Mouse (Mus musculus): ENCODE results near the gene Grb7. TPM values are rescaled to one million over a fixed set of nuclear protein-coding genes. Genes with fewer than 3 reads are reported as not detected.

Grb7 gene
- total RNA-seq (2021): under 1 TPM in 1 of 2 experiments, not detected in 1; 0.16 TPM
- long read RNA-seq, experiment 1: 0 reads
- long read RNA-seq, experiment 2: 0 reads

GRCm38 (mm10) chr11:98446213-98446561, at the start of gene Grb7:
TSS of gene Grb7 (plus strand) at chr11:98446394.
- no peak for DNase-seq

GRCm38 (mm10) chr11:98397946-98398345, 48.2 kb upstream of the Grb7 start:
- DNase-seq: no peak

DNA sequence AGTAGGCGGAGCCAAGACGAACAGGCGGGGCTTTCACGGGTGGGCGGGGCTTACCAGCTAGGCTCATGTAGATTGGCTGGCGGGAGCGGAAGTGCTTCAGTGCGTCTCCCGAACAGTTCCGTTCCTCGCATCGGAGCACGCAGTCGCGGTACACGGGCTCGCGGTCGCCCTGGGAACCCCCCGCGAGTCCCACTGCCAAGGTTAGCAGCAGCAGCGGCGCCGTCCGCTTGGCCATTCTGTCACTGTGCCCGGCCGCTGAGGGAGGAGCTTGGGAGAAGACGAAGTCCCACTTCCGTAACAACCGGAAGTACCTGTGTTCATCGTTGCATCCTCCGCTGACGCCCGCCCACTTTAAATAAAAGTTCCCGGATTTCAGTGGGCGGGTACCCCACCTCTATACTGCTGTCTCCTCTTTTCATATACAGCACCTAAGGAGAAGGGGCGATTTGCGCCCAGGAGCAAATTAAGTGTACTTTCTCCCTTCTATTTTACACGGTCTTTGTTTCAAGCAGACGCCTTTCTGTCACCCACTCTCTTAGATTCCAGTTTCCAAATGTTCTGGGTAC, 46.0 kb upstream of the Grb7 start, which contains the start of gene Pgap3:
TSS of gene Pgap3 (minus strand) at position 330 of the 566 bp plus-strand sequence.
- peak; percentile 88 for DNase-seq

DNA sequence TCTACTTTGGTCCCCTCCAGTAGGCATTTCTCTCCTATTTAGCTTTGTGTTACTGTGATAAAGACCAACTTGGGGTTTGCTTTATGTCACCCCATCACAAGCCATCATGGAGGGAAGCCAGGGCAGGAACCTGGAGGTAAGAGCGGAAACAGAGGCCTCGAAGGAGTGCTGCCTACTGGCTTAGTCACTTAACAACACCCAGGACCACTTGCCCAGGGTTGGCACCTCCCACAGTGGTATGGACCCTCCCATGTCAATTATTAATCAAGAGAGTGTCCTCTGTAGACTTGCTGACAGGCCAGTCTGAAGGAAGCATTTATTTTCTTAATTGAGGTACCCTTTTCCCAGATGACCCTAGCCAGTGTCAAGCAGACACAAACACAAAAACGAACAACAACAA, 45.4 kb upstream of the Grb7 start:
- no peak for DNase-seq

GRCm38 (mm10) chr11:98406621-98407020, 39.6 kb upstream of the Grb7 start:
- no peak for DNase-seq

GRCm38 (mm10) chr11:98408872-98409271, 37.3 kb upstream of the Grb7 start:
- DNase-seq: no peak

DNA sequence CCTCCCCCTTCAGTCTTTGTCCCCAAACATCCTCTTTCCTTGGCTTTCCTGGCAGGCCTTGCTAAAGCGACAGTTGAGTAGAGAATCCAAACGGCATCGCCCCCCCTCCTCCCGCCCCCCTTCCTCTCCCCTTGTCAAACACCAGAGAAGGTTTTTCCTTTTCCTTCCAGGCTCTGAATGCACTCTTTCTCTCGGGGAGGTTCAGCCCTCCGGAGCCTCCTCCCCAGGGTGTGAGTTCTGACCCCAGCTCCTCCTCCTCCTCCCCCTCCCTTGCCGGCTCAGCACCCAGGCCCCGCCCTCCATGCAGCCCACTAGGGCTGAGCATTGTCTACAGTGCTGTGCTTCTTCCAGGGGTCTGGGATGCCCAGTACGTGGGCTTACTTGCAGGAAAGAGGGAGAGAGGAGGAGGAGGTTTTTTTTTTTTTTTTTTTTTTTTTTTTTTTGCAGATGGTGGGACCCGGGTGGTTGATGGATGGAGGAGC, 36.8 kb upstream of the Grb7 start:
- DNase-seq: no peak

DNA sequence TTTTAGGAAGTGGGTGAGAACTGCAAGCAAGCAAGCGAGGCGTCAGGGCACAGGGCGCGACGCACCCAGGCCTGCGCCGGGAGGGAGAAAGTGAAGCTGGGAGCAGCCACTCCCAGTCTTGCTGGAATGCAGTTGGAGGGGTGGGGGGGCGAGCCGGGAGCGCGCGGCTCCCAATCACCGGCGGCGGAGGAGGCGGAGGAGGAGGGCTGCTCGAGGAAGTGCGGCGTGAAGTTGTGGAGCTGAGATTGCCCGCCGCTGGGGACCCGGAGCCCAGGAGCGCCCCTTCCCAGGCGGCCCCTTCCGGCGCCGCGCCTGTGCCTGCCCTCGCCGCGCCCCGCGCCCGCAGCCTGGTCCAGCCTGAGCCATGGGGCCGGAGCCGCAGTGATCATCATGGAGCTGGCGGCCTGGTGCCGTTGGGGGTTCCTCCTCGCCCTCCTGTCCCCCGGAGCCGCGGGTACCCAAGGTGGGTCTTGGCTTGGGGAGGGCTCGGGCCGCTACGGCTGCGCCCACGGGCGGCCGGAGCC, 33.9 kb upstream of the Grb7 start, which contains the start of gene Erbb2:
TSS of gene Erbb2 (plus strand) at position 198 of the 524 bp plus-strand sequence.
- peak; percentile 76 for DNase-seq

DNA sequence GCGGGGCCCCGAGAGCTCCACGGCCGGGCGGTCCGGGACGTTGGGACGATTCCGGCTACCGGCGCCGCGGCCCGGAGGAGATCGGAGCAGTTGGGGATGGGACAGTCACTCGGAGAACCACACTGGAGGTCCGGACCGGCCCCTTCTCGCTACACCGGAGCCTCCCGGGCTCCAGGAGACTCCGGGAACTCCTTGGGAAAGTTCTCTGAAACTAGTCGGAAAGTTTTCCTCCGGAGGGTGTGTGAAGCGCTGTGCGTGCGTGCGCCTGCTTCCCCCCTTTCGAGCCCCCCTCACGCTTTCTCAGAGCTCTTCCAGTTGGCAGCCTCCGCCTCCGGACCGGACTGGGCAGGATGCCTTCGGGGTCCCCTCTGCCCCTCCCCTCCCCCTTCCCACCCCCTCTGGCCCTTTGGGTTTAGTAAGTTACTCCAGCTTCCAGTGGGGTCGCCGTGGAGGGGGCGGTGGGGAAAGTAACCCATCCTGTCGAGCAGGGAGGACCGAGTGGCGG, 33.3 kb upstream of the Grb7 start:
- no peak for DNase-seq

DNA sequence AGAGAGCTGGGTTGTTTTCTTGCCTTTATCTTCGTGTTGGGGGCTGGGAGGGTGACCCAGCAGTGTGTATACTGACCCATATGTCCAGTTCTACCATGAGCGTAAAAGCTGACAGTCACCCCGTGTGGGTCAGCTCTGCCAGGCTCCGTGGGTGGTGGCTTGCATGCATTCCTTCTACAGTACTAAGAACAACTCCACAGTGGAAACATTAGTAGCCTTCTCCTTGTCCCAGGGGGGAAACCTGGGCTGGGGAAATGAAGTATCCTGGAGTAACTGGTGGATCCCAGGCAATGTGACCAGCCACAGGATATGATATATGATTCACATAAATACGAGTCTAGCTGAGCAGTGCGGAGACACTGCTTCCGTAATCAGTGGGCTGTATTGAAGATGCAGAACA, 32.5 kb upstream of the Grb7 start:
- no peak for DNase-seq

GRCm38 (mm10) chr11:98414162-98414561, 32.0 kb upstream of the Grb7 start:
- no peak for DNase-seq

DNA sequence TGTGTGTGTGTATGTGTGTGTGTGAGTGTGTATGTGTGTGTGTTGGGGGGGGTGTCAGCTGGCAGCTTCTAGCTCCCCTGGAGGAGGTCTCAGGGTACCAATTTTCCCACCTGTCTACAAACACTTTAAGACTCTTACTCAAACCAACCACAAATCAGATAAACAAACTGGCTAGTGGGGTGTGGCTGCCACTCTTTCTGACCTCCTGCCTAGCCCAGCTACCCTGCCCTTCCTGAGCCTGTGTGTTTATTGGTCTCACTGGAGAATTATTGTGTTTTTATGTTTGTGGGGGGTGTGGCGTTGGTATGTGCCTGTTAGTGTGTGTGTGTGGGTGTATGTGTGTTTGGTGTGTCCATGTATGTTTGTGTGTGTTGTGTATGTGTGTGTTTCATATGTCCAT, 29.1 kb upstream of the Grb7 start:
- DNase-seq: no peak

DNA sequence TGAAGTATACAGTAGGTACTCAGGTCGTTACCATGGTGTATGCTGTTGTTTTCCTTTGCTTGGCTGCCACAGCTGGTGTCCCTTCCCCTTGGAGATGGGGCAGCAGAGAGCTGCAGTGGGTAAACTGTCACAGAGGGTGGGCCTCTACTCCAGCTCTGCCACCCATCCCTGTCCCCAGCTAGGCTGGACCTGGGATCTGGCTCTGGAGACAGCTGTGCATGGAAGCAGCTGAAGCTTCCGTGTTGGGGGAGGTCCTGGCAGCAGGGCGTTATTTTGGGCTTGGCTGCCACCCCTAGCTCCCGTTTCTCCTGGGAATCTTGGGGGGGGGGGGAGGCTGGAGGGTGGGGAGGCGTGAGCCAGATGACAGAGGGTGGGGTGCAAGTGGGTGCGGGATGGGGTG, 27.9 kb upstream of the Grb7 start:
- DNase-seq: no peak

DNA sequence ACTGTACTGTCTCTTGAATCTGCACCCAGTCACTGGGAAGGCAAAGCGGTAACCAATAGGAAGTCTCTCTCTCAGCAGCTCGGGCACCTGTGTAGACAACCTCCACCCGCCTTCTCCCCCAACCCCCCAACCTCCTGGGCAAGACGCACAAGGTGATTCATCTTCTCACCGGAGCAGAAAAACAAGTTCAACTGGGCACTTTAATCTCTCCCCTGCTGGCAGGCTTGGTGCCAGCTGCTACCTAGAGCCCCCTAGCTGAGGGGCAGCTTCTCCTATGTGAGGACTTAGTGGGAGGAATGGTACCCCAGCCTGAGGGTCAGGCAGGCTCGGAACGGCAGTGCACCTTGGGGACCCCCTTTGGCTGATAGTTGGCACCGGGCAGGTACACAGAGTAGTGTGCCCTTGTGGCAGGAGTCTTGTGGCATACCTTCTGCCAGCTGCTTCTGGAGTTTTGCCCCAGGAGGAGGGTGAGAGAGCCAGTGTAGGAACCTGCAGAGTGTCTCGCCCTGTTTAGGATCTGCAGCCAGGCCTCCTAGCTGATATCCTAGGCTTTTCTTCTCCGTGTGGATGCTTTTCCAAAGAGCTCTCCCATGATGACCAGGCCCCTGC, 27.2 kb upstream of the Grb7 start:
- no peak for DNase-seq

DNA sequence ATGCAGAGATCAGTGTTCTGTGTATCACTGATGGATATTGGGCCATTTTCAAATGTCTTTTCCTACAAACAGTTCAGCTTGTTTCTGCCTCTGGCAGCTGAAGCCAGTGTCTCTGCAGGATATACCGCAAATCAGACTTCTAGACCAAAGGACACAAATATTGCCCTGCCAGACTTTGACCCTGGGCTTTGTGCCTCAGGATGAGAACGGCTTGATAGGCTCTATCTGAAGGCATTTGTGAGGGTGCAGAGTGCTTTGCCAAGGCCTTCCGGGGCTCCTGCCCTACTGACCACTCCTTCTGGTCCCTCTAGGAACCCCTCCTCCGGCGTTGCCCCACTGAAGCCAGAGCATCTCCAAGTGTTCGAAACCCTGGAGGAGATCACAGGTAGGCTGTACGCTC, 19.6 kb upstream of the Grb7 start:
- no peak for DNase-seq

DNA sequence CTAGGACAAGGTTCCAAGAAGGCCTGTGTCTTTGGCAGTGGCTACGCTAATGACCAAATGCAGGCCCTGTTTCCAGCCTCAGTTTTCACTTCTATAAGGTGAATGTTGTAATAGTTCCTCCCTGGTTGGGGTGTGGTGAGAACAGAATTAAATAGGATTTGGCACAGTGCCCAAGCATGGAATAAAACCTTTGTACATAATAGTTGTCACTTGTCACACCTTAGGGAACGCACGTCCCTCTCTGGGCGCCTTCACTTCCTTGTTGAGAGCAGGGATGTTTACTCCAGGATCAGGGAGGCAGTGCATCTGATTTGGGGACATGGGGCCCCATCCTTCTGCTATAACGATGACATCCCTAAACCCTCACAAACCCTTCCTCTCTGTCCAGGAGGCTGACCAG, 17.8 kb upstream of the Grb7 start:
- no peak for DNase-seq

DNA sequence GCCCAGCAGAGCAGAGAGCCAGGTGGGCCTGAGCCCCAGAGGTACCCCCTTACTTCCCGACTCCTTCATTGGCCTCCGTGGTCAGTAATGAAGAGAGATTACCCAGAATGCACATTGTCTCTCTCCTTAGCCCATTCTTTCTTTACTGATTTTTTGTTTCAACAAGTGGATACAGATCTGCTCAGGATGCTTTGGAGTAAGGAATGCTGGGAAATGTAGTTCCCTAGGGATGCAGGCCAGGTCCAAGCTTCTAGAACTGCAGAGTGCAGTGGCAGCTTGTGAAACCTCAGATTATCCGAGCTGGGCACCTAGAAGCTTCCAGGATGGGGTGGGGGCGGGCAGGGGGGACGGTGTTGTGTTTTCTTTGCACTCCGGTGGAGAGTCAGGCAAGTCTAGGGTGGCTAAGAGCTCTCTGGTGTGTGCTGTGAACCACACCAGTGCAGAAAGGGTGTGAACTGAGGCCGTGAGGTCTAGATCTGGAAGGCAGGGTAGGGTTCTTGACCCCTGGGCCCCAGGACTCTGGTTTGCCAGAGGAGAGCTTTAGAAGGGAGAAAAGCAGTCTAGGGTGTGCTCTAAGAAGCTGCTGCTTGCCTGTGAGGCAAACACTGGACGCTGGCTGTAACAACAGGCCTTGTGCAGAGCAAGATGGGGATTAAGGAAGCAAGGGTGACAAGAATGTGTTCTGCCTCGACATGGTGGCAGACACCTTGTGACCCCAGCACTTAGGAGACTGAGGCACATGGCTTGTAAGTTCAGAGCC, 14.3 kb upstream of the Grb7 start:
- no peak for DNase-seq

DNA sequence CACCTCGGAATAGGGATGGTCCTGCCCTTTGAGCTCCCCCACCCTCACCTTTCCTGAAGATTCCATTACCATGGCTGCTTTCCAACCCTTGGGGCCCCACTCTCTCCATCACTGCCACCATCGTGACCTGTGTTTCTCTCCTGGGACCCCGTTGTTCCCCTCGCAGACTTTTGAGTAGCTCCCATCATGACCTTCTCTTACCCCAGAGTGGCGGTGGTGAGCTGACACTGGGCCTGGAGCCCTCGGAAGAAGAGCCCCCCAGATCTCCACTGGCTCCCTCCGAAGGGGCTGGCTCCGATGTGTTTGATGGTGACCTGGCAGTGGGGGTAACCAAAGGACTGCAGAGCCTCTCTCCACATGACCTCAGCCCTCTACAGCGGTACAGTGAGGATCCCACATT, 10.5 kb upstream of the Grb7 start:
- DNase-seq: no peak

GRCm38 (mm10) chr11:98437441-98437840, 8.8 kb upstream of the Grb7 start:
- DNase-seq: no peak

- DNase-seq: peak; percentile 88
Measured at GRCm38 (mm10) chr11:98438331-98439158, 7.6 kb upstream of the Grb7 start, which contains the start of gene Mien1. TSS of gene Mien1 (minus strand) at chr11:98438991.

DNA sequence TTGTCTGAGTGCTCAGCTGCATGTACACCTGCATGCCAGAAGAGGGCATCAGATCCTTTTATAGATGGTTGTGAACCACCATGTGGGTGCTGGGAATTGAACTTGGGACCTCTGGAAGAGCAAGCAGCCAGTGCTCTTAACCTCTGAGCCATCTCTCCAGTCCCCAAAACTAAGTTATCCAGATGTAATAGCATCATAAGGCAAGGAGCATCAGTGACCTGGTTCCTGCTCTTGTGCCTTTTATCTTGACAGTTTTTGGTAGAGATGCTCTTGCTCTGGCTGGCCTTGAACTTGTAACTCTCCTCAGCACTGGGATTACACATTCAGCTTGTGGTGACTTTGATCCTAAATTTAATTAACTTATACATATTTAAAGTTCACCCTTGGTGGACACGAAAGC, 2.5 kb upstream of the Grb7 start:
- no peak for DNase-seq

DNA sequence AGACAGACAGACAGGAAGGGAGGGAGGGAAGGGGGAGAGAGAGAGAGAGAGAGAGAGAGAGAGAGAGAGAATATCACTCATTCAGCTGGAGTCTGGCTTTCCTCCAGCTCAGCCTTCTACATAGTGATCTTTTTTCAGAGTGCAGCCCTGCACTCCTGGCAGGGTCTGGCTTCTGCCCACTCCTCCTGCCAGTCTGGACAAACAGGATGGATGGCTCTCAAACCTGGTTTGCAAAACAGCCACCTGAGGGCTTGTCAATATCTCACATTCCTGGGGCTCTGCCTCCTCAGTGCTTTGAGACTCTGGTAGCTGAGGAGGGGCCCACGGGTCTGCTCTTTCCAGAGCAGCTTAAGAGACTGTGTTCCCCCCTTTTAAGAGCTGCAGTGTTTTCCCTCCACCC, 956 bp upstream of the Grb7 start:
- DNase-seq: no peak
